Mouse (Mus musculus) CH12.LX (cell line): ENCODE measurements around the gene Pax6. TPM values are rescaled to one million over a fixed set of nuclear protein-coding genes. Genes with fewer than 3 reads are reported as not detected.

Experiments used
- DNase-seq: peaks from one replicate; pipeline ENCODE4 v3.0.0-alpha.2; 2013; ENCODE audit errors: extremely low read depth
- H3K27ac ChIP-seq: 2 replicates; pipeline ENCODE4 v1.5.1; 2012; ENCODE audit warnings: low read depth, mild to moderate bottlenecking, control low read depth, moderate library complexity; ENCODE audit not compliant: insufficient read depth
- H3K27me3 ChIP-seq: replicated peaks from 2 replicates; pipeline ENCODE3; 2012; ENCODE audit warnings: inconsistent platforms
- H3K36me3 ChIP-seq, 2 experiments: replicated peaks in 1 of 2; 2 replicates each; pipeline versions ENCODE3 to v1.6.1; 2012; ENCODE audit warnings: inconsistent platforms in 1 of 2, low read length in 1 of 2, mild to moderate bottlenecking in 1 of 2, mixed read lengths in 1 of 2, moderate library complexity in 1 of 2; ENCODE audit not compliant: control insufficient read depth in 1 of 2, insufficient read depth in 1 of 2
- H3K4me1 ChIP-seq, 2 experiments: 2 replicates each; pipeline ENCODE4 v1.6.1; 2012; ENCODE audit warnings: inconsistent platforms in 1 of 2, moderate library complexity in 1 of 2; ENCODE audit not compliant: insufficient read depth in 2 of 2, control insufficient read depth in 1 of 2
- H3K4me2 ChIP-seq: 2 replicates; pipeline ENCODE4 v1.6.1; 2012; ENCODE audit warnings: low read depth, mild to moderate bottlenecking, control low read depth; ENCODE audit not compliant: poor library complexity, insufficient read depth, severe bottlenecking
- H3K4me3 ChIP-seq, 3 experiments: fragments of 150-350 bp in 1 of 3; sonication (generic) in 1 of 3; replicated peaks in 1 of 3; 2 replicates each; pipeline versions ENCODE3 to v1.5.1; 2011 to 2012; ENCODE audit warnings: low read depth in 2 of 3, low read length in 2 of 3, mild to moderate bottlenecking in 2 of 3, moderate library complexity in 2 of 3, control low read depth in 1 of 3, improper control_type of control experiment in 1 of 3, inconsistent platforms in 1 of 3, mixed read lengths in 1 of 3; ENCODE audit not compliant: poor library complexity in 1 of 3
- H3K79me2 ChIP-seq: replicated peaks from 2 replicates; pipeline ENCODE4 v1.6.1; 2012; ENCODE audit warnings: mild to moderate bottlenecking, moderate library complexity; ENCODE audit not compliant: control insufficient read depth, poor library complexity, insufficient read depth, severe bottlenecking; ENCODE audit errors: extremely low read depth
- H3K9ac ChIP-seq: 2 replicates; pipeline ENCODE4 v1.6.1; 2012; ENCODE audit warnings: low read depth, mild to moderate bottlenecking, control low read depth, moderate library complexity; ENCODE audit not compliant: insufficient read depth
- H3K9me3 ChIP-seq: replicated peaks from 2 replicates; pipeline ENCODE3; 2012; ENCODE audit warnings: low read length, inconsistent platforms, mixed read lengths
- CHD1 ChIP-seq: IDR thresholded peaks from 2 replicates; pipeline ENCODE4 v1.6.1; 2012; ENCODE audit warnings: low read depth, low read length, improper control_type of control experiment, inconsistent platforms
- CHD2 ChIP-seq: IDR thresholded peaks from 2 replicates; pipeline ENCODE4 v1.6.1; 2011; ENCODE audit warnings: low read length, improper control_type of control experiment
- CTCF ChIP-seq, 2 experiments: IDR thresholded peaks in 1 of 2; conservative IDR thresholded peaks in 1 of 2; 2 replicates each; pipeline ENCODE4 v1.5.1; 2011 to 2012; ENCODE audit warnings: low read depth in 2 of 2, low read length in 2 of 2, improper control_type of control experiment in 1 of 2, inconsistent platforms in 1 of 2, mild to moderate bottlenecking in 1 of 2, moderate library complexity in 1 of 2
- E2F4 ChIP-seq: IDR thresholded peaks from 2 replicates; pipeline ENCODE4 v1.6.1; 2011; ENCODE audit warnings: low read depth, low read length, improper control_type of control experiment; ENCODE audit not compliant: insufficient replicate concordance
- EP300 ChIP-seq: IDR thresholded peaks from 2 replicates; pipeline ENCODE4 v1.6.1; 2011; ENCODE audit warnings: low read length, improper control_type of control experiment
- ETS1 ChIP-seq: conservative IDR thresholded peaks from 2 replicates; pipeline ENCODE4 v1.6.1; 2012; ENCODE audit warnings: low read depth, mild to moderate bottlenecking, inconsistent platforms, low read length, improper control_type of control experiment, moderate library complexity
- GABPA ChIP-seq: IDR thresholded peaks from 2 replicates; pipeline ENCODE4 v1.6.1; 2012; ENCODE audit warnings: low read depth, low read length, improper control_type of control experiment, inconsistent platforms; ENCODE audit not compliant: insufficient replicate concordance
- HCFC1 ChIP-seq: IDR thresholded peaks from 2 replicates; pipeline ENCODE4 v1.6.1; 2012; ENCODE audit warnings: low read depth, mild to moderate bottlenecking, inconsistent platforms, low read length, improper control_type of control experiment
- JUN ChIP-seq: IDR thresholded peaks from 2 replicates; pipeline ENCODE4 v1.6.1; 2011; ENCODE audit warnings: low read depth, mild to moderate bottlenecking, low read length, improper control_type of control experiment, moderate library complexity; ENCODE audit not compliant: insufficient read depth
- JUND ChIP-seq: conservative IDR thresholded peaks from 2 replicates; pipeline ENCODE4 v1.6.1; 2011; ENCODE audit warnings: low read depth, low read length, improper control_type of control experiment
- KAT2A ChIP-seq: IDR thresholded peaks from 2 replicates; pipeline ENCODE4 v1.6.1; 2012; ENCODE audit warnings: low read length, improper control_type of control experiment, inconsistent platforms; ENCODE audit not compliant: insufficient replicate concordance
- MAFK ChIP-seq: IDR thresholded peaks from 2 replicates; pipeline ENCODE4 v1.6.1; 2011; ENCODE audit warnings: low read length, improper control_type of control experiment; ENCODE audit not compliant: insufficient replicate concordance
- MAX ChIP-seq: IDR thresholded peaks from 2 replicates; pipeline ENCODE4 v1.6.1; 2011; ENCODE audit warnings: low read length, improper control_type of control experiment
- MAZ ChIP-seq: IDR thresholded peaks from 2 replicates; pipeline ENCODE4 v1.6.1; 2012; ENCODE audit warnings: low read depth, mild to moderate bottlenecking, inconsistent platforms, low read length, improper control_type of control experiment, moderate library complexity
- MEF2A ChIP-seq: IDR thresholded peaks from 2 replicates; pipeline ENCODE4 v1.6.1; 2014; ENCODE audit warnings: low read depth, mild to moderate bottlenecking, inconsistent platforms, low read length, improper control_type of control experiment, borderline replicate concordance
- MXI1 ChIP-seq: IDR thresholded peaks from 2 replicates; pipeline ENCODE4 v1.6.1; 2011; ENCODE audit warnings: mild to moderate bottlenecking, low read depth, low read length, improper control_type of control experiment
- MYC ChIP-seq: IDR thresholded peaks from 2 replicates; pipeline ENCODE4 v1.6.1; 2011; ENCODE audit warnings: low read depth, mild to moderate bottlenecking, improper control_type of control experiment, low read length
- POLR2A ChIP-seq: IDR thresholded peaks from 2 replicates; pipeline ENCODE4 v1.6.1; 2011; ENCODE audit warnings: low read depth, mild to moderate bottlenecking, improper control_type of control experiment, low read length
- POLR2AphosphoS2 ChIP-seq: IDR thresholded peaks from 2 replicates; pipeline ENCODE4 v1.6.1; 2011; ENCODE audit warnings: low read depth, low read length, improper control_type of control experiment
- RAD21 ChIP-seq: IDR thresholded peaks from 2 replicates; pipeline ENCODE4 v1.6.1; 2011; ENCODE audit warnings: low read depth, mild to moderate bottlenecking, low read length, improper control_type of control experiment, moderate library complexity
- RCOR1 ChIP-seq: conservative IDR thresholded peaks from 2 replicates; pipeline ENCODE4 v1.6.1; 2012; ENCODE audit warnings: low read depth, mild to moderate bottlenecking, inconsistent platforms, low read length, improper control_type of control experiment
- SIN3A ChIP-seq: IDR thresholded peaks from 2 replicates; pipeline ENCODE4 v1.6.1; 2012; ENCODE audit warnings: low read length, improper control_type of control experiment, inconsistent platforms
- TBP ChIP-seq: conservative IDR thresholded peaks from 2 replicates; pipeline ENCODE4 v1.6.1; 2011; ENCODE audit warnings: low read depth, low read length, improper control_type of control experiment
- TCF12 ChIP-seq: IDR thresholded peaks from 2 replicates; pipeline ENCODE4 v1.6.1; 2014; ENCODE audit warnings: low read depth, mild to moderate bottlenecking, inconsistent platforms, low read length, improper control_type of control experiment
- UBTF ChIP-seq: IDR thresholded peaks from 2 replicates; pipeline ENCODE4 v1.6.1; 2012; ENCODE audit warnings: low read depth, mild to moderate bottlenecking, inconsistent platforms, low read length, improper control_type of control experiment, moderate library complexity
- USF2 ChIP-seq: conservative IDR thresholded peaks from 2 replicates; pipeline ENCODE4 v1.6.1; 2011; ENCODE audit warnings: low read depth, low read length, improper control_type of control experiment
- ZC3H11A ChIP-seq: IDR thresholded peaks from 2 replicates; pipeline ENCODE4 v1.6.1; 2012; ENCODE audit warnings: low read depth, mild to moderate bottlenecking, inconsistent platforms, low read length, improper control_type of control experiment
- ZKSCAN1 ChIP-seq: IDR thresholded peaks from 2 replicates; pipeline ENCODE4 v1.6.1; 2012; ENCODE audit warnings: low read depth, inconsistent platforms, low read length, improper control_type of control experiment, borderline replicate concordance
- ZMIZ1 ChIP-seq: IDR thresholded peaks from 2 replicates; pipeline ENCODE4 v1.6.1; 2012; ENCODE audit warnings: low read depth, mild to moderate bottlenecking, inconsistent platforms, low read length, improper control_type of control experiment
- ZNF384 ChIP-seq: IDR thresholded peaks from 2 replicates; pipeline ENCODE4 v1.6.1; 2012; ENCODE audit warnings: low read depth, low read length, improper control_type of control experiment, inconsistent platforms
- dilution Hi-C: fragments of 300-500 bp; cut with MboI; formaldehyde crosslinking; loops from 2 replicates; pipeline ENCODE4 v1.14.3; 2020; ENCODE audit warnings: low sequenced_read_pairs; ENCODE audit not compliant: extremely low pct_unique_long_range_greater_than_20kb, extremely low pct_ligation_motif_present
- in situ Hi-C: fragments of 300-500 bp; cut with MboI; formaldehyde crosslinking; loops from 3 replicates; pipeline ENCODE4 v1.14.3; 2019; ENCODE audit warnings: low sequenced_read_pairs, low pct_ligation_motif_present, low pct_unique_long_range_greater_than_20kb, mixed read lengths
- polyA plus RNA-seq: library from polyadenylated mRNA; unstranded; fragments of >175 nt; gene quantifications from 2 replicates; pipeline ENCODE4 v1.2.1, GENCODE M21; 2012; ENCODE audit warnings: low read depth; ENCODE audit not compliant: insufficient read length
- total RNA-seq, 2 experiments: library from RNA; depleted of rRNA; stranded (reverse); fragments of 300-350 nt in 1 of 2; fragments of >200 nt in 1 of 2; gene quantifications; 2 replicates each; pipeline ENCODE4 v1.2.3; 2012 to 2014

Gene Pax6
- total and polyA plus RNA-seq, 3 experiments = 0.17 to 0.30 TPM; not detected in 1

GRCm38 (mm10) chr2:105656456-105656855, 12.2 kb upstream of the Pax6 start:
- Histone ChIP-seq H3K27me3 (no peaks in the 10 kb centered on the region), H3K36me3 (no peaks in the 10 kb centered on the region), H3K4me1 (0 out of 4 replicates have a peak, but pooled peaks cover 0 to 5% of the 10 kb centered on the region in 2 experiments)

GRCm38 (mm10) chr2:105659350-105659749, 9.3 kb upstream of the Pax6 start:
- H3K27me3 ChIP-seq = peaks cover 6% of the 10 kb centered on the region
- no peak overlapping the region for H3K27ac ChIP-seq
- no peak for TF ChIP-seq JUND
- no peak for TF ChIP-seq CHD1
- TF ChIP-seq RCOR1 = no peak
- no peak for TF ChIP-seq MEF2A
- no peak for TF ChIP-seq UBTF
- TF ChIP-seq TCF12 = no peak
- no peak for TF ChIP-seq ZNF384
- TF ChIP-seq KAT2A = no peak
- no peak for TF ChIP-seq MAZ
- TF ChIP-seq RAD21 = no peak
- no peak for TF ChIP-seq EP300
- TF ChIP-seq ZKSCAN1 = no peak
- TF ChIP-seq CHD2 = no peak
- TF ChIP-seq MYC = no peak
- no peak for TF ChIP-seq CTCF (conservative IDR thresholded peaks at IDR 0.05 in 1 of 2, IDR thresholded peaks at IDR 0.05 in 1 of 2; ENCODE audit: low read depth in 2 of 2, low read length in 2 of 2)
- TF ChIP-seq USF2 = no peak
- no peak for TF ChIP-seq E2F4
- no peak for TF ChIP-seq HCFC1
- no peak for TF ChIP-seq MAX
- no peak for TF ChIP-seq ZMIZ1
- H3K79me2 ChIP-seq = no peaks in the 10 kb centered on the region
- dilution Hi-C loops (no loop called here), in situ Hi-C loops (no loop called here)
- H3K4me2 ChIP-seq = no peak overlapping the region
- DNase-seq = no peak
- no peak overlapping the region for H3K9ac ChIP-seq
- H3K36me3 ChIP-seq = no peaks in the 10 kb centered on the region
- no peaks in the 10 kb centered on the region for H3K9me3 ChIP-seq
- no peak overlapping the region for H3K4me3 ChIP-seq
- 0 out of 4 replicates have a peak, but pooled peaks cover 0 to 5% of the 10 kb centered on the region in 2 experiments for H3K4me1 ChIP-seq

More at GRCm38 (mm10) chr2:105656456-105656855, 12.2 kb upstream of the Pax6 start:
- no peak overlapping the region for H3K4me3 ChIP-seq
- no peaks in the 10 kb centered on the region for H3K9me3 ChIP-seq
- DNase-seq = no peak
- dilution Hi-C loops (no loop called here), in situ Hi-C loops (no loop called here)
- no peak overlapping the region for H3K27ac ChIP-seq
- H3K4me2 ChIP-seq = no peak overlapping the region
- H3K79me2 ChIP-seq = no peaks in the 10 kb centered on the region
- no peak overlapping the region for H3K9ac ChIP-seq
- TF ChIP-seq TBP = no peak
- no peak for TF ChIP-seq JUN
- TF ChIP-seq CTCF (conservative IDR thresholded peaks at IDR 0.05 in 1 of 2, IDR thresholded peaks at IDR 0.05 in 1 of 2; ENCODE audit: low read depth in 2 of 2, low read length in 2 of 2) = no peak
- TF ChIP-seq GABPA = no peak
- no peak for TF ChIP-seq HCFC1
- no peak for TF ChIP-seq SIN3A
- TF ChIP-seq TCF12 = no peak
- no peak for TF ChIP-seq MXI1
- no peak for TF ChIP-seq ETS1
- no peak for TF ChIP-seq ZC3H11A
- TF ChIP-seq MAX = no peak
- no peak for TF ChIP-seq MYC
- no peak for TF ChIP-seq MAFK
- no peak for TF ChIP-seq POLR2AphosphoS2
- TF ChIP-seq KAT2A = no peak
- no peak for TF ChIP-seq UBTF
- no peak for TF ChIP-seq POLR2A
- TF ChIP-seq CHD2 = no peak
